8 mouse cellular contexts compared by ENCODE assay signal in the genomic region with DNA sequence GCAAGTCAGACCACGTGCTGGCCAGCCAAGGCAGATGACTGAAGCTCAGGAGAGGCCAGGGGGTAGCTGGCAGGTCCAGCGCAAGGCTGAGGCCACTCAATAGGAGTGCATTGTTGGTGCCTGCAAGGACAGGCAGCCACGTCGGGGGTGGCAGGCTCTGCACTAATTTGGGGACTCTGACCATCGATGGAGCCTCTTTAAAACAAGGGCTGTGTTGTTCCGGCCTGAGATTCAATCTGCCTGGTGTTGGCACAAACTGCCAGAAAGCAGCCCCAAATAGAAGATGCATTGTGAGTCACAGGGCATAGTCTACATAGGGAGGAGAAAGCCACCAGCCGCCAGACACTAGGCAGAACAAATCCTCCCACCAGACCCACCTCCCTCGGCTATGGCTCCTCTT. TPM values are rescaled to one million over a fixed set of nuclear protein-coding genes. Genes with fewer than 3 reads are reported as not detected.
A peak's percentile ranks its signal among the peaks of the same experiment; 100 is the strongest.
DNase-seq lines count a peak whose midpoint lies in the region; ATAC-seq and TF ChIP-seq lines count a peak whose summit lies in the region.
"Had no signal": no experiment of that assay in that cellular context is flagged by ENCODE, and none has a peak within 500 bp of the region (broad histone marks: within the 10 kb centered on the region; RNA-seq: fewer than 3 reads in every experiment).

No protein-coding gene starts in this region.

- DNase-seq in midbrain, embryonic 11.5 days (ENCODE audit: low spot score, missing footprints), result no peak
- DNase-seq in frontal cortex, postnatal 25 days (ENCODE audit: low spot score in 2 of 2), result peak; percentile 28 to 34
- DNase-seq in left cerebral cortex, postnatal 14 days (ENCODE audit: low spot score in 2 of 2), result peak; percentile 47 to 77
- DNase-seq in telencephalon, adult 2 months (ENCODE audit: low read depth, low spot score), result peak; percentile 85
- DNase-seq in lung, postnatal 0 days (ENCODE audit: low spot score), result no peak

- H3K4me3 ChIP-seq in midbrain, embryonic 13.5 days (replicated peaks), result no peak overlapping the region
- no peak overlapping the region for H3K4me3 ChIP-seq in midbrain, embryonic 11.5 days (ENCODE audit: low read depth, low read length)
- no peak overlapping the region for H3K4me3 ChIP-seq in lung, postnatal 0 days (ENCODE audit: low read depth, low read length)
- H3K4me3 ChIP-seq: megakaryocyte, embryonic 14.5 days had no signal

- H3K27me3 ChIP-seq in midbrain, embryonic 13.5 days, result no peaks in the 10 kb centered on the region
- H3K27me3 ChIP-seq in midbrain, embryonic 11.5 days (ENCODE audit: control insufficient read depth, insufficient read depth, low read length), result no peaks in the 10 kb centered on the region
- H3K27me3 ChIP-seq in lung, postnatal 0 days (replicated peaks; ENCODE audit: insufficient read depth, low read length), result no peaks in the 10 kb centered on the region
- H3K27me3 ChIP-seq: megakaryocyte, embryonic 14.5 days had no signal

- no peak overlapping the region for H3K4me2 ChIP-seq in midbrain, embryonic 13.5 days (replicated peaks)
- H3K4me2 ChIP-seq in midbrain, embryonic 11.5 days, result no peak overlapping the region
- H3K4me2 ChIP-seq in lung, postnatal 0 days (replicated peaks; ENCODE audit: low read depth, low read length), result no peak overlapping the region

- no peak overlapping the region for H3K9ac ChIP-seq in midbrain, embryonic 13.5 days (replicated peaks)
- no peak overlapping the region for H3K9ac ChIP-seq in midbrain, embryonic 11.5 days (ENCODE audit: low read length)
- no peak overlapping the region for H3K9ac ChIP-seq in lung, postnatal 0 days (replicated peaks; ENCODE audit: low read depth)

- H3K9me3 ChIP-seq in midbrain, embryonic 13.5 days, result no peaks in the 10 kb centered on the region
- no peaks in the 10 kb centered on the region for H3K9me3 ChIP-seq in midbrain, embryonic 11.5 days (ENCODE audit: control insufficient read depth, low read length)
- H3K9me3 ChIP-seq in lung, postnatal 0 days (ENCODE audit: low read length), result no peaks in the 10 kb centered on the region
- H3K9me3 ChIP-seq: megakaryocyte, embryonic 14.5 days had no signal

- intact Hi-C loops in left cerebral cortex, postnatal 14 days (cut with DNase I), result no loop called here

- 0 out of 2 replicates have a peak overlapping the region, but pooled peaks have one; percentile 21 for H3K27ac ChIP-seq in midbrain, embryonic 13.5 days
- no peak overlapping the region for H3K27ac ChIP-seq in midbrain, embryonic 11.5 days (ENCODE audit: low read depth, low read length)
- H3K27ac ChIP-seq in lung, postnatal 0 days (ENCODE audit: low read length), result no peak overlapping the region

- TF ChIP-seq EP300 in lung, postnatal 0 days (IDR thresholded peaks at IDR 0.05), result no peak

- no peaks in the 10 kb centered on the region for H3K36me3 ChIP-seq in midbrain, embryonic 13.5 days
- no peaks in the 10 kb centered on the region for H3K36me3 ChIP-seq in midbrain, embryonic 11.5 days (ENCODE audit: control insufficient read depth, insufficient read depth, low read length)
- H3K36me3 ChIP-seq in lung, postnatal 0 days (ENCODE audit: insufficient read depth, low read length), result no peaks in the 10 kb centered on the region

- TF ChIP-seq CTCF in lung, postnatal 0 days (IDR thresholded peaks at IDR 0.05), result no peak

- ATAC-seq in midbrain, embryonic 13.5 days, result peak; percentile 27; the same call in 1 of the 2 replicates
- no peak for ATAC-seq in midbrain, embryonic 11.5 days (ENCODE audit: low FRiP score)
- ATAC-seq in lung, postnatal 0 days, result no peak
- no peak for ATAC-seq in erythroid progenitor cell, adult 5-6 weeks (replicated peaks; ENCODE audit: low FRiP score, poor library complexity, severe bottlenecking)

- H3K4me1 ChIP-seq in midbrain, embryonic 13.5 days (replicated peaks), result peaks cover 8% of the 10 kb centered on the region; the same call in 1 of the 2 replicates
- no peaks in the 10 kb centered on the region for H3K4me1 ChIP-seq in midbrain, embryonic 11.5 days (ENCODE audit: control insufficient read depth, insufficient read depth, low read length)
- no peaks in the 10 kb centered on the region for H3K4me1 ChIP-seq in lung, postnatal 0 days (ENCODE audit: insufficient read depth, low read depth, low read length)

- WGBS in midbrain, embryonic 13.5 days, result 70% methylated on average over 8 of the region's 8 CpGs
- 82% methylated on average over 8 of the region's 8 CpGs for WGBS in midbrain, embryonic 11.5 days
- 74% methylated on average over 8 of the region's 8 CpGs for WGBS in lung, postnatal 0 days

RNA-seq across cellular contexts. Expression of gene Padi2, which starts 23.6 kb away (rescaled TPM):
- 0.93 TPM in 2 replicates for polyA plus RNA-seq in midbrain, embryonic 13.5 days (2015; fragmentation: Nextera tagmentation; extraction: Ambion mirVana)
- polyA plus RNA-seq in midbrain, embryonic 11.5 days (2014; fragmentation: Nextera tagmentation; extraction: Ambion mirVana), result 0.47 and 0.49 TPM in 2 replicates
- total RNA-seq in left cerebral cortex, postnatal 14 days (2021), result 1 to 10 TPM; 5.7 to 8.1 TPM
- polyA plus RNA-seq in lung, postnatal 0 days (2015; fragmentation: Nextera tagmentation; extraction: Ambion mirVana), result 0.63 and 0.94 TPM in 2 replicates
- 1.1 and 3.4 TPM in 2 replicates for total RNA-seq in erythroid progenitor cell, adult 5-6 weeks (2015; ENCODE audit: low replicate concordance)
- total RNA-seq in erythroid progenitor cell, adult 5-6 weeks (2017; ENCODE audit: low replicate concordance), result 1.3 and 3.5 TPM in 2 replicates

RNA-seq across cellular contexts. Expression of gene Sdhb, which starts 31.3 kb away (rescaled TPM):
- 457 and 464 TPM in 2 replicates for polyA plus RNA-seq in midbrain, embryonic 13.5 days (2015; fragmentation: Nextera tagmentation; extraction: Ambion mirVana)
- 411 and 422 TPM in 2 replicates for polyA plus RNA-seq in midbrain, embryonic 11.5 days (2014; fragmentation: Nextera tagmentation; extraction: Ambion mirVana)
- total RNA-seq in left cerebral cortex, postnatal 14 days (2021), result 100 to 1,000 TPM; 196 to 202 TPM
- 251 and 275 TPM in 2 replicates for polyA plus RNA-seq in lung, postnatal 0 days (2015; fragmentation: Nextera tagmentation; extraction: Ambion mirVana)
- total RNA-seq in erythroid progenitor cell, adult 5-6 weeks (2015; ENCODE audit: low replicate concordance), result 44.3 and 52.0 TPM in 2 replicates
- total RNA-seq in erythroid progenitor cell, adult 5-6 weeks (2017; ENCODE audit: low replicate concordance), result 21.6 and 53.0 TPM in 2 replicates

RNA-seq across cellular contexts. Expression of gene Atp13a2, which starts 56.9 kb away (rescaled TPM):
- 118 and 127 TPM in 2 replicates for polyA plus RNA-seq in midbrain, embryonic 13.5 days (2015; fragmentation: Nextera tagmentation; extraction: Ambion mirVana)
- 28.5 and 33.4 TPM in 2 replicates for polyA plus RNA-seq in midbrain, embryonic 11.5 days (2014; fragmentation: Nextera tagmentation; extraction: Ambion mirVana)
- total RNA-seq in left cerebral cortex, postnatal 14 days (2021), result 100 to 1,000 TPM; 218 TPM
- polyA plus RNA-seq in lung, postnatal 0 days (2015; fragmentation: Nextera tagmentation; extraction: Ambion mirVana), result 34.2 and 34.4 TPM in 2 replicates
- 4.2 and 10.8 TPM in 2 replicates for total RNA-seq in erythroid progenitor cell, adult 5-6 weeks (2015; ENCODE audit: low replicate concordance)
- 6.0 and 18.0 TPM in 2 replicates for total RNA-seq in erythroid progenitor cell, adult 5-6 weeks (2017; ENCODE audit: low replicate concordance)

Comparison
In these comparisons a context has a peak if more than half of its experiments do, and no peak if none do; other contexts are left out.
1. DNase-seq: peak in frontal cortex, postnatal 25 days (2 of 2), left cerebral cortex, postnatal 14 days (2 of 2) and telencephalon, adult 2 months (single experiment); none in midbrain, embryonic 11.5 days (single experiment) and lung, postnatal 0 days (single experiment).